Mouse (Mus musculus): Measurements from ENCODE around the gene Wap.

Wap gene

DNA sequence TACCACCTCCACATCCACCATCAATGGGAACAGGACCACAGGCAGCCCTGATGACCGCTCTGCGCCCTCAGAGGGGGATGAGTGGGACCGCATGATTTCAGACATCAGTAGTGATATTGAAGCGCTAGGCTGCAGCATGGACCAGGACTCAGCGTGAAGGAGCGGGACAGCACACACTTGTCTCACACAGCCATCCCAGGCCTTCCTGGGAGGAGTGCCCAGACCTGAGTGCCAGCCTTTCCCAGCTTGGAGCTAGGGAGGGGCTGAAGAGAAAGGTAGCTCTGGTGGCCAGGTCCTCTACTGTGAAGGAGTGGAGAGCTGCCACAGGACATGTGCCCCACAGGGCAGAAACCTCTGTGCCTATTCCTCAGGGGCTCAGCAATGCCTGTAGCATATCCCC, 42.2 kb downstream of the Wap start:
- no peak for DNase-seq

DNA sequence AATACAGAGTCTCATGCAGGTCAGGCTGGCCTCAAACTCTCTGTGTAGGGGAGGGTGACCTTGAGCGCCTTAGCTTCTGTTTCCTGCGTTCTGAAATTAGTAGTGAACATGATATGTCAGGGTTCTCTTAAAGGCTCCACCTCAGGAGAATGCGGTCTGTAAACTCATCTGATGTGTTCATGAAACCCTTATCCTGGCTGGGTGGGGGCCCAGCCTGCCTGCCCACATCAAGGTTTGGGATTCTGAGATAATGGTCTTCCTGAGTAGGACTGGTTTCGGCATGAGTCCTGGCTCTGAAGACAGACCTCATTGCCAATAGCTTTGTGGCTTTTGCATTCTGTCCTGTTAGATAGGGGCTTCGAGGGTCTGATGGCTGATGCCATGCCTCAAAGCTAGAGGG, 43.1 kb downstream of the Wap start:
- peak; percentile 74 for DNase-seq

DNA sequence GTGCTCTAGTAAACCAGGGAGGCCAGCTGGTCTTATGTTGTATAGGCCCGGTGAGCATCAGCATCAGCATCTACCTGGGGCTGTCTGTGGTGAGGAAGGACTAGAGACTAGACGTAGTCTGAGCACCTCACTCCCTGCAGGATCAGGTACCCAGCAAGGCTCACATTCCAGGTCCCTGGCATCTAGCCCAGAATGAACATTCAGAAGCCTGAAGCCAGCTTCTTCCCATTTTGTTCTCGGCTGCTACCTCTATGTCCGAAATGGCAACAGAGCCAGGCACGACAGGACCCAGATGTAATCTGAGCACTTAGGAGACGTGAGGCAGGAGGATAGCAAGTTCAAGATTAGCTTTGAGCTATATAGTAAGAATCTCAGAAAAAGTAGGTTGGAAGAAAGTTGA, 43.6 kb downstream of the Wap start:
- no peak for DNase-seq

DNA sequence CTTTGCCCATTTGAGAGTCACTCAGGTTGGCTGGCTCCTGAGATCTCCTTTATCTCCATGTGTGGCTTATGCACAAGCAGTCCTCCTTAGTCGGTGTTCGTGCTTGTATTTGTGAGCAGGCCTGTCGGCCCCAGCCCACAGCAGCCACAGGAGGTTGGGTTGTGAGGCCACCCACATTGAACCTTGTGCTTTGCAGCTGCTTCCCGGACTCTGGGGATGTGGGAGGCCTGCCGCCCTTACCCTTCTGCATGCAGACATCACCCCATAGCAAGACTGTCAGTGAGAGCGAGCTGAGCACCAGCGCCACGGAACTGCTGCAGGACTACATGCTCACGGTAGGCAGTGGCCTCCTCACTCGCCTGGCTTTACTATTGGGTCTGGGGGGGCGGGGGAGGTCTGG, 45.0 kb downstream of the Wap start:
- DNase-seq = no peak

DNA sequence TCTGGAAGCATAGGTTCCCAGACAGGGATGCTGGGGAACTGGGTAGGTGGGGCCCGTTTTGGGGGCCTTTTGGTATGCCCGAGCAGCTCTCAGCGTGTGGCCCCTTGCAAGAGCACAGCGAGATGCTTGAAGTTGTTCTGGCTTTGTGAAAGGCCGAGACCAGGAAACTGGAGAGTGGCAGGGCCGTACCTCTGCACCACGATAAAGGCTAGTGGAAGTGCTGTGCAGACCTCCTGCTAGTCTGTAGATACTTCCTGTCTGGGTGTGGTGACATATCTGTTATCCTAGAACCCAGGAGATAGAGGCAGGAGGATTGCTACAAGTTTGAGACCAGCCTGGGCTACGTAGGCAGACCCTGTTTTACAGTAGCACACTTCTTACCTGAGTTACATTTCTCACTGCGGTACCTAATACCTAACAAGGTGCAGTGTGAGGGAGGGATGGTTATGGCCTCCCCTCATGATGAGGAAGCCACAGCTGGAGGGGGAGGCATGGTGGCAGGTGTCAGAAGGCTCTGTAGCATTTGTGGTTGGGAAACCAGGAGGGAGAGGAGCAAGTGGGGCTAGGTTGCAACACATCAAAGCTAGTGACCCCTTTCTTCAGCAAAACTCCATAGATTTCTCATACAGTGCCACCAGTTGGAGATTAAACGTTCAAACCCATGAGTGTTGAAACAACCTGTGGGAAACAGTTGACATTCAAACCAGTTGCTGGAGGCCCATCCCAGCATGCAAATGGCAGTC, 47.3 kb downstream of the Wap start:
- DNase-seq = peak; percentile 81

DNA sequence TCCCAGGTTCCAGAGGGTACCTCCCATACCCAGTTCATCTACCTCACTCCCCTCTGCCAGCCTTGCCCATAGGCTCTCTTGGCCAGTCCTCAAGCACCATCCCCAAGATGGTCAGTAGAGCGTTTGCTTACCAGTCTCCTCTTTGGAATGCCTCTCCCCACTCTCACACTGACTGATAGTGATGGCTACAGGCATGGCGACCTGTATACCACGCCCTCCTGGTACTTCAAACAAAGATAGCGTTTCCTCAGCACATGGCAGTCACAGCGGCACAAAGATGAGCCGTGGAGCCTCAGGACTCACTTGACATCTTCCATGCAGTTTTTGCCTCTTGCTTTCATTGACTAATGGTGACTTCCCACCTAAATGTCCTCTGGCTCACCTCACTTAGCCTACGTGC, 48.6 kb downstream of the Wap start:
- DNase-seq = peak; percentile 72

DNA sequence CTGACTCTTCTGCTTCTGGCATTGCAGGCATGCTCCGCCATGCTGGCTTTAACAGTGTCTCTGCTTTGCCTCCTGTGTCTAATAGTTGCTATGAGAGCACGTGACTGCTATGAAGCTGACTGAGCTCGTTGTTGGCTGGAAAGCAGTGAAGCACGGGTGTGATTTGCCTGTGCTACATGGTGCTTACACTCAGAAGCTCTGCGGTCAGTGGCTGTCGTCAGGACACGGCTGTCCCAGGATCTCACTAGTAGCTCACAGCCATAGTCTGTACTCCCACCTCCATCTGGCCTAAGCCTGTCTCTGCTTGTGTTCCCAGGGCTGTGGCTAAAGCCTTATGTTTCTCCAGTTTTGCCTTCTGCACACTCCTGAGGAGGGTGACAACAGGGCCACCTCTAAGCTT, 50.1 kb downstream of the Wap start:
- no peak for DNase-seq

DNA sequence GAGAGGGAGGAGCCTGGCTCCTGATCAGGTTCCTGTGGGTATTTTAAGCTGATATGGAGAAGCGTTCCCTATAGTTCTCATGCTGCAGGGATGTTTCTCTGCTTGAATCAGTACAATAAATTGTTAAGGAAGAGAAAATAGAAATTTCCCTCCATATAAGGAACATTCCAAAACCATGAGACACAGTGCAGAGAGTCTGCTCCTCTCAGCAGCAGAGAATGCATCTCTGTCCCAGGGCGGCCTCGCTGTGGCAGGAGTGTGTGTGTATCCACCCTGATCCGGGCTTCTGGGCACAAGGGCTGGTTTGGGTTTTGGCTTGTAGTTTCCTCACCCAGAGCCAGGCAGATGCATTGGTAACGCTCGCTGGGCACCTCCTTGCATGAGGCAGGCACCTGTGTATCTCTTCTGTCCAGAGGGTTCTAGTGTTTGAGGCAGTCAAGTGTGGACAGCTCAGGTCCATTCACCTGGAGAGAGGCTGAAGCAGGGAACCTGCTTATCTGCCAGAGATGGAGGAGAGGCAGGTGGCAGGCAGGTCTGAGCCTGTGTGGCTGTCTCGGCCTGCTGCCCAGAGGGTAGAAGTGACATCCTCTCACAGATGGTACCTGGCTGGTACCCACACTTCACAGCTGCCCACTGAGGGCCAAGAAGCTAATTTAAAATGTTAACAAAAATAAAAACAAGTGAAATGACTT, 51.0 kb downstream of the Wap start:
- DNase-seq = no peak

DNA sequence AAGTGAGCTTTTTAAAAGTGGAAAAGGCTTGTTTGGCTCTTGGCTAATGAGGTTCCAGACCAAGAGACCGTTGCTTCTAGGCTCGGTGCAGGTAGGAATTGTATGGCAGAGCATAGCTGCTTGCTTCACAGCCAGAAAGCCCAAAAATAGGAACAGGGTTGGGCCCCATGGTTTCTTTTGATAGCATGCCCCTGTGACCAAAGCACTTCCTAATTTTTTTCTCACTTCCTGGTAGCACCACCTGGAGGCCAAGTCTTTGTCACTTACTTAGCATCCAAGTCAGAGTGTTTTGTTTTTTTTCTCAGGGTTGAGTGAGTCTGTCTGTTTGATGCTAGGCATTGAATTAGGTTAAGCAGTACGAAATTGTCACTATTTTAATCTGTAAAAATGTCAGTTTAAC, 51.8 kb downstream of the Wap start:
- no peak for DNase-seq

DNA sequence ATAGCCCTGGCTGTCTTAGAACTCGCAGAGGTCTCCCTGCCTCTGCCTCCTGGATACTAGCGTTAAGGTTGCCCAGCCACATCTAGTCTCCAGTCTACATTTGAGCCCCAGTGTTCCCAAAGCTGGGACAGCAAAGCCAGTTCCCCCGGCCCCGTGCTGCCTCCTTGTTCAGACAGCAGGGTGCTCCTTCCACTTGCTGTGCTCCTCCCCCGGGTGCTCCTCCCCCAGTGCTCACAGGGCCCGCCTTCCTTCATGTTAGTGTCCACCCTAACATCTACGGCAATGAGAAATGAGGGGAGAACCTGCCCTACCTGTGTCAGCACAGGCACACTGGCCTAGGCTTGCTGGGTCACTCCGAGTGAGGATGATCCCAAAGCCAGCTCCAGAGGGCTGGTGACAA, 52.7 kb downstream of the Wap start:
- DNase-seq = no peak

Data from liver (tissue).